Mouse (Mus musculus) MEL (cell line): ENCODE results near the gene Phgr1. TPM values are rescaled to one million over a fixed set of nuclear protein-coding genes. Genes with fewer than 3 reads are reported as not detected.

Source experiments
- DNase-seq: peaks from one replicate; pipeline ENCODE4 v3.0.0; 2011; ENCODE audit warnings: low read depth, low spot score
- H3K27ac ChIP-seq: 2 replicates; pipeline ENCODE4 v1.5.1; 2012; ENCODE audit warnings: low read depth, mild to moderate bottlenecking, control low read depth, low read length, moderate library complexity; ENCODE audit not compliant: control insufficient read depth
- H3K27me3 ChIP-seq, 2 experiments: fragments of 150-350 bp in 1 of 2; sonication (generic) in 1 of 2; 2 replicates each; pipeline ENCODE4 v1.6.1; 2012; ENCODE audit warnings: low read length in 2 of 2, mild to moderate bottlenecking in 2 of 2, improper control_type of control experiment in 1 of 2, moderate library complexity in 1 of 2; ENCODE audit not compliant: insufficient read depth in 2 of 2, control insufficient read depth in 1 of 2
- H3K36me3 ChIP-seq, 2 experiments: 2 replicates each; pipeline ENCODE4 v1.6.1; 2012 to 2014; ENCODE audit warnings: low read length in 2 of 2, improper control_type of control experiment in 1 of 2, inconsistent platforms in 1 of 2, mild to moderate bottlenecking in 1 of 2; ENCODE audit not compliant: insufficient read depth in 2 of 2, control insufficient read depth in 1 of 2
- H3K4me1 ChIP-seq, 2 experiments: fragments of 150-350 bp in 1 of 2; sonication (generic) in 1 of 2; 2 replicates each; pipeline ENCODE4 v1.6.1; 2012; ENCODE audit warnings: low read length in 2 of 2, improper control_type of control experiment in 1 of 2, mild to moderate bottlenecking in 1 of 2; ENCODE audit not compliant: insufficient read depth in 2 of 2, control insufficient read depth in 1 of 2
- H3K4me3 ChIP-seq, 2 experiments: fragments of 150-350 bp in 1 of 2; sonication (generic) in 1 of 2; 2 replicates each; pipeline ENCODE4 v1.5.1; 2012; ENCODE audit warnings: low read depth in 2 of 2, low read length in 2 of 2, mild to moderate bottlenecking in 2 of 2, moderate library complexity in 2 of 2, control low read depth in 1 of 2, improper control_type of control experiment in 1 of 2; ENCODE audit not compliant: control insufficient read depth in 1 of 2, insufficient read depth in 1 of 2
- H3K79me2 ChIP-seq: 2 replicates; pipeline ENCODE4 v1.6.1; 2012; ENCODE audit warnings: mild to moderate bottlenecking, low read length, moderate library complexity; ENCODE audit not compliant: control insufficient read depth, poor library complexity, insufficient read depth
- H3K9ac ChIP-seq: 2 replicates; pipeline ENCODE4 v1.6.1; 2012; ENCODE audit warnings: low read depth, mild to moderate bottlenecking, control low read depth, low read length, moderate library complexity; ENCODE audit not compliant: control insufficient read depth, poor library complexity, severe bottlenecking
- H3K9me3 ChIP-seq: fragments of 150-350 bp; sonication (generic); replicated peaks from 2 replicates; pipeline ENCODE4 v1.6.1; 2012; ENCODE audit warnings: mild to moderate bottlenecking, low read length, improper control_type of control experiment, moderate library complexity; ENCODE audit not compliant: insufficient read depth
- BHLHE40 ChIP-seq: IDR thresholded peaks from 2 replicates; pipeline ENCODE4 v1.6.1; 2012; ENCODE audit warnings: low read depth, mild to moderate bottlenecking, inconsistent platforms, low read length, improper control_type of control experiment, borderline replicate concordance
- CHD1 ChIP-seq: IDR thresholded peaks from 2 replicates; pipeline ENCODE4 v1.6.1; 2012; ENCODE audit warnings: low read depth, mild to moderate bottlenecking, inconsistent platforms, low read length, improper control_type of control experiment
- CHD2 ChIP-seq: IDR thresholded peaks from 2 replicates; pipeline ENCODE4 v1.6.1; 2011; ENCODE audit warnings: low read length, improper control_type of control experiment
- JUND ChIP-seq: IDR thresholded peaks from 2 replicates; pipeline ENCODE4 v1.6.1; 2011; ENCODE audit warnings: low read depth, mild to moderate bottlenecking, improper control_type of control experiment, low read length
- MAFK ChIP-seq: IDR thresholded peaks from 2 replicates; pipeline ENCODE4 v1.6.1; 2011; ENCODE audit warnings: low read depth, mild to moderate bottlenecking, low read length, improper control_type of control experiment, borderline replicate concordance
- MEF2A ChIP-seq: IDR thresholded peaks from 2 replicates; pipeline ENCODE4 v1.6.1; 2014; ENCODE audit warnings: low read depth, mild to moderate bottlenecking, inconsistent platforms, low read length, improper control_type of control experiment; ENCODE audit not compliant: poor library complexity, insufficient replicate concordance, severe bottlenecking; ENCODE audit errors: extremely low read depth
- MXI1 ChIP-seq: IDR thresholded peaks from 2 replicates; pipeline ENCODE4 v1.6.1; 2011; ENCODE audit warnings: mild to moderate bottlenecking, low read depth, low read length, improper control_type of control experiment
- MYB ChIP-seq: IDR thresholded peaks from 2 replicates; pipeline ENCODE4 v1.6.1; 2011; ENCODE audit warnings: mild to moderate bottlenecking, low read depth, low read length, improper control_type of control experiment
- MYC ChIP-seq: IDR thresholded peaks from 2 replicates; pipeline ENCODE4 v1.6.1; 2011; ENCODE audit warnings: low read depth, mild to moderate bottlenecking, low read length, improper control_type of control experiment, moderate library complexity
- NRF1 ChIP-seq: IDR thresholded peaks from 2 replicates; pipeline ENCODE4 v1.6.1; 2014; ENCODE audit warnings: low read depth, mild to moderate bottlenecking, inconsistent platforms, low read length, improper control_type of control experiment, moderate library complexity; ENCODE audit not compliant: poor library complexity, insufficient read depth, severe bottlenecking
- RAD21 ChIP-seq: IDR thresholded peaks from 2 replicates; pipeline ENCODE4 v1.6.1; 2011; ENCODE audit warnings: mild to moderate bottlenecking, low read depth, low read length, improper control_type of control experiment
- RCOR1 ChIP-seq: IDR thresholded peaks from 2 replicates; pipeline ENCODE4 v1.6.1; 2012; ENCODE audit warnings: low read depth, mild to moderate bottlenecking, inconsistent platforms, low read length, improper control_type of control experiment
- SIN3A ChIP-seq: IDR thresholded peaks from 2 replicates; pipeline ENCODE4 v1.6.1; 2012; ENCODE audit warnings: low read length, improper control_type of control experiment, inconsistent platforms
- TCF12 ChIP-seq: IDR thresholded peaks from 2 replicates; pipeline ENCODE4 v1.6.1; 2014; ENCODE audit warnings: low read depth, mild to moderate bottlenecking, inconsistent platforms, low read length, improper control_type of control experiment, moderate library complexity
- UBTF ChIP-seq: IDR thresholded peaks from 2 replicates; pipeline ENCODE4 v1.6.1; 2012; ENCODE audit warnings: low read depth, mild to moderate bottlenecking, inconsistent platforms, low read length, improper control_type of control experiment, moderate library complexity, borderline replicate concordance; ENCODE audit not compliant: insufficient read depth
- ZKSCAN1 ChIP-seq: IDR thresholded peaks from 2 replicates; pipeline ENCODE4 v1.6.1; 2012; ENCODE audit warnings: low read depth, mild to moderate bottlenecking, inconsistent platforms, low read length, improper control_type of control experiment, moderate library complexity
- ZMIZ1 ChIP-seq: IDR thresholded peaks from 2 replicates; pipeline ENCODE4 v1.6.1; 2012; ENCODE audit warnings: low read depth, mild to moderate bottlenecking, inconsistent platforms, low read length, improper control_type of control experiment, moderate library complexity
- polyA plus RNA-seq, 2 experiments: library from polyadenylated mRNA; stranded (reverse) in 1 of 2; unstranded in 1 of 2; fragments of >175 nt in 1 of 2; fragments of >200 nt in 1 of 2; gene quantifications; 2 replicates each; pipeline versions ENCODE4 v1.2.1 to v1.2.4; 2012; ENCODE audit warnings: low replicate concordance in 2 of 2, low read depth in 1 of 2; ENCODE audit not compliant: insufficient read length in 2 of 2, insufficient read depth in 1 of 2, missing spikeins in 1 of 2
- total RNA-seq: library from RNA; depleted of rRNA; stranded (reverse); fragments of 300-350 nt; gene quantifications from 2 replicates; pipeline ENCODE4 v1.2.3, GENCODE M21; 2012

Phgr1 gene
- total and polyA plus RNA-seq, 3 experiments: not detected

DNA sequence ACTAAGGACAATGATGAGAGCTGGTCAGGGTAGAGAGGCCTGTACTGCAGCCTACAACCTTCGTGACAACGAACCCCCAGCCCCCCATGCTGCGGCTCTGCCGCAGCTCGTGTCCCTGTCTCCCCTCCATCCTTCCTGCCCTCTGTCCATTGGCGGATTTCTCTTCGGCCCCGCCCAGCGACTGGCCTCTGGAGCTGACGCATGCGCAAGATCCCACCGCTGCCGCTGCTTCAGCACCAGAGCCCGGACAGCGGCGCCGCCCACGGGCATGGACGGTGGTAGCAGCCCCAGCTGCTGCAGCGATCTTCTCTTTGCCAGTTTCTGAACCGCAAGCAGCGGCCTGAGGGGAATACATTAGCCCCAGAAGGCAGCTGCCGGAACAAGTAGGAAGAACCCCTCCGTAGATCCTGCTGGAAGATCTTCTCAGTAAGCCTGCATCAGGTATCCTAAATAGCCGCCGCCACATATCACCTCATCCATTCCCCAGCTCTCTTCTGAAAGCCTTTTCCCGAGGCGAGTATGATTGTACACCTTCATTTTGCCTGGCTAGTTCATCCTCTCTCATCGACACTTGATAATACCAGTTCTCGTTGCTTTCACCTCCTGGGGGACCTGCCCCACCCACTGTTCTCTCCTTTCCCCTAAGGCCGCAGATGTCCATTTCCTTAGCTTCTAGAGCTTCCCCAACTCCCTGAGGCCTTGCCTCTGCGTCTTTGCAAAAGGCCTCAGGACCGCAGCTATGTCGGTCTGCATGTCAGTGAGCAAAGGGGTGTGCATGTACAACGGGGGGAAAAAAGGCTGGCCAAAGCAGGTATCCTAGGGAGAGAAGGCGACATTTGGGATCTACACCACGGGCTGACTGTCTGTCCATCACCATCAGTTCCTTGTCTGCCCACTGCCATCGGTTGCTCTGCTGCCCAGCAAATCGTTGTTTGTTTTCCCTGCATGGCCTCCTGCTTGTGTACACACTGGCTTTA, 7.2 kb downstream of the Phgr1 start, which contains the start of gene Disp2 (continued):
- TF ChIP-seq ZKSCAN1: no peak
- no peak for TF ChIP-seq RAD21
- TF ChIP-seq MEF2A: no peak
- no peak for TF ChIP-seq BHLHE40
- TF ChIP-seq, all 39 proteins: peak for 12

DNA sequence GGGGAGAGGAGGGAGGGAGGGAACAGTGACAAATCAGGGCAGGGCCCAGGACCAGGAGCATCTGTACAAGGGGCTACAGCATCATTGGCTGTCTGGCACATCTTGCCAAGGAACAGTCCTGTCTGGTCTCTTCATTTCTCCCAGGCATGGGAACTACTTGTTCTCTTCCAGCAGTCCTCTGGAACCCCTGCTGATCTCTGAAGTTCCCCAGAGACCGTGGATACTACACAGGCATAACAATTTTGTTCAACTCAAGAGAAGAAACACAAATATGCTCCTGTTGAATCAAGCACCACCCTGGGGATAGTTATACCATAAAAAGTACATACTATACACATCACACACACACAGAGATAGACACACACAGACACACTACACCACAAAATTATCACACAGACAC, 8.5 kb downstream of the Phgr1 start:
- TF ChIP-seq MYB: no peak
- no peak for TF ChIP-seq ZMIZ1
- no peak for TF ChIP-seq CHD2
- TF ChIP-seq NRF1: no peak
- no peak for TF ChIP-seq SIN3A
- no peak for TF ChIP-seq JUND
- no peak for TF ChIP-seq TCF12
- no peak for TF ChIP-seq CHD1
- no peak for TF ChIP-seq UBTF
- TF ChIP-seq MXI1: no peak
- TF ChIP-seq MYC: no peak
- TF ChIP-seq RCOR1: no peak
- no peak for TF ChIP-seq MAFK
- peaks cover 18 to 50% of the 10 kb centered on the region in 2 experiments for H3K4me1 ChIP-seq
- H3K36me3 ChIP-seq: peaks cover 0 to 26% of the 10 kb centered on the region in 2 experiments; a peak in 2 of 4 replicates
- H3K79me2 ChIP-seq: no peaks in the 10 kb centered on the region
- no peaks in the 10 kb centered on the region for H3K9me3 ChIP-seq
- H3K27me3 ChIP-seq: no peaks in the 10 kb centered on the region
- no peak overlapping the region for H3K4me3 ChIP-seq
- no peak overlapping the region for H3K27ac ChIP-seq
- DNase-seq: no peak
- no peak overlapping the region for H3K9ac ChIP-seq
